Mouse (Mus musculus) left cerebral cortex, postnatal 36 days (tissue): ENCODE data around the gene Sys1. TPM values are rescaled to one million over a fixed set of nuclear protein-coding genes. Genes with fewer than 3 reads are reported as not detected.

ENCODE experiments used
- DNase-seq, 2 experiments: peaks; one replicate each; pipeline ENCODE4 v3.0.0; 2021 to 2022; ENCODE audit warnings: low spot score in 2 of 2, mixed read lengths in 1 of 2
- intact Hi-C: fragments of 180-260 bp; cut with DNase I; formaldehyde crosslinking; loops from one replicate; pipeline ENCODE4 v1.15.1; 2025
- total RNA-seq, 2 experiments: library from RNA; stranded (reverse); gene quantifications; 2 replicates each; pipeline ENCODE4 v1.2.3; 2021

The Sys1 gene
- total RNA-seq, 2 experiments from 2014 or later: 34.7 to 40.4 TPM

GRCm38 (mm10) chr2:164432541-164433191 lies 24.1 kb upstream of the Sys1 start:
- intact Hi-C loops: no loop called here
- no peak for DNase-seq

- no peak for DNase-seq
These were observed 23.4 kb upstream of the Sys1 start for GRCm38 (mm10) chr2:164433278-164433895.

DNA sequence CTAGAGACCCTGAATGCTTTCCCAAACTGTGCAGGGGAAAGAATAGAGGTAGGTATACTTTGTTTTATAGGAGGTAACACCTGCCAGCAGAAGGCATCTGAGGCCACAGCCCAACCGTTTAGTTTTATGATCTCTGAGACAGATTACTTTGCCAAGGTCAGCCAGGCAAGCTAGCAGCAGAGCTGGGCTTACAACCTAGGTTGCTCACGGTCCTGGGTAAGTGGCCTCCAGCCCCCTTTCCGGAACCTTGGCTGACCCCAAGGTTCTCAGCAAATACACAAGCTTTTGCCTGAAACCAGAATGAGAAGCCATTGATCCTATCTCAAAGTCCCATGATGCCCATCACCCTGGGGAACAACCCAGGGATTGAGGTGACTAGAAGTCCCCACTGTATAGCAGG lies 22.1 kb upstream of the Sys1 start:
- intact Hi-C loops: no loop called here

More at GRCm38 (mm10) chr2:164433278-164433895, 23.4 kb upstream of the Sys1 start:
- intact Hi-C loops: no loop called here

GRCm38 (mm10) chr2:164435216-164436090 lies 21.3 kb upstream of the Sys1 start:
- intact Hi-C loops: no loop called here
- no peak for DNase-seq

More for the DNA sequence above, 22.1 kb upstream of the Sys1 start:
- no peak for DNase-seq

- intact Hi-C loops: no loop called here
- no peak for DNase-seq
These were observed 20.4 kb upstream of the Sys1 start for GRCm38 (mm10) chr2:164436215-164436913.

- intact Hi-C loops: no loop called here
- no peak for DNase-seq
These were observed 19.8 kb upstream of the Sys1 start for GRCm38 (mm10) chr2:164436961-164437360.

DNA sequence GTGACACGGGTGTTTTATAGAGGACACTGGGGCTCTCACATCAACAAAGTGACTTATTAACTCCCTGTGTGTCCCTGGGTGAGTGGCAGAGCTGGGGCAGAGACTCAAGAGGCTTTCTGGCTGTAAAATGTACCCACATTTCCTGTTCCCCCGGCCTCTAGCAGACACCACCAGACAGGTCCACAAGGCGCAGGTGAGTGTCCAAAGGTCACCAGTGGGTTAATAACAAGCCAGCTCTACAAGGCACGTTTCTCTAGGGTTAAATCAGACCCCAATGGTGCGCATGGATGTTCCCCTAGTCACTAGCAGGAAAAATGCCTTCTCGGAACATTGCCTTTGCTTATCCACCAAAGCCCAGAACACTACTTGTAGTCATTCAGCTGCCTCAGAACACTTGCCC lies 19.1 kb upstream of the Sys1 start:
- no peak for DNase-seq
- intact Hi-C loops: no loop called here

GRCm38 (mm10) chr2:164438257-164438656 lies 18.5 kb upstream of the Sys1 start:
- no peak for DNase-seq
- intact Hi-C loops: no loop called here

- intact Hi-C loops: no loop called here
These were observed 17.8 kb upstream of the Sys1 start for GRCm38 (mm10) chr2:164439001-164439421.

DNA sequence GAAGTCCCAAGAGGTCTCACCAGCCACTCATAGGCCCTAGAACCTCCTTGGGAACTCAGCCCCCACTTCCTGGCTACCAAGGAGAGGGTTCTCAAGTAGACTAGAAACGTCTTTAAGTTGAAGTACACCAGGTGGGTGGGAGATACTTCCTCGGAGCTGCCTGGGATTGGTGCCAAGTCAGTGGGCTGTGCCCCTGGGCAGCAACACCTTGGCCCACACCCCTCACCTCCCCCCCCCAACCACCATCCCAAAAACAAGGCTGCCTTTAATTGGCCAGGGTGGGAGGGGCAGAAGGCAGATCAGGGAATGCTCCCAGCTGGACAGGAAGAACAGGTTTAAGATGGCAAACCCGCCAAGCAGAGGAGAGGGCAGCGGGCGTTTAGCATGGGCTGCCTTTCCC lies 16.4 kb upstream of the Sys1 start:
- no peak for DNase-seq
- intact Hi-C loops: no loop called here

More at GRCm38 (mm10) chr2:164439001-164439421, 17.8 kb upstream of the Sys1 start:
- peak; percentile 33 to 36 for DNase-seq

DNA sequence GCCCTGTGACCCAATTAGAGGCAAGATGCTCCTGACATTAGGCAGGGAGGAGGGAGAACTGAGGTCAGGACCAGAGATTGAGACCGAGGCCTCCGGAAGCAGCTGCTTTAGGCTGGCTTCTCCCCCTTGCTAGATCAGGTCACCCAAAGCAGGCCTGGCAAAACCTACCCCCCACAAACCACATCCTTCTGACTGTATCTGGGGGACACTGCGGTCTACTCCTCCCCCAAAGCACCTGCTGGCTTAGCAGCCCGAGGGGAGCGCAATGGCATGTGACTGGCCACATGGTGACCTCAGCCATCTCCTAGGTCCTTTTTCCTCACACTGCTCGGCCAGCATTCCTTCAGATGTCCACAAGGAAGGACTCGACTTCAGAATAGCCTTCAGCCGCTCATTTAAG lies 15.6 kb upstream of the Sys1 start:
- no peak for DNase-seq
- intact Hi-C loops: no loop called here

- no peak for DNase-seq
- intact Hi-C loops: no loop called here
These were observed 15.0 kb upstream of the Sys1 start for GRCm38 (mm10) chr2:164441731-164442130.

GRCm38 (mm10) chr2:164442315-164443050 lies 14.3 kb upstream of the Sys1 start:
- no peak for DNase-seq
- intact Hi-C loops: no loop called here

DNA sequence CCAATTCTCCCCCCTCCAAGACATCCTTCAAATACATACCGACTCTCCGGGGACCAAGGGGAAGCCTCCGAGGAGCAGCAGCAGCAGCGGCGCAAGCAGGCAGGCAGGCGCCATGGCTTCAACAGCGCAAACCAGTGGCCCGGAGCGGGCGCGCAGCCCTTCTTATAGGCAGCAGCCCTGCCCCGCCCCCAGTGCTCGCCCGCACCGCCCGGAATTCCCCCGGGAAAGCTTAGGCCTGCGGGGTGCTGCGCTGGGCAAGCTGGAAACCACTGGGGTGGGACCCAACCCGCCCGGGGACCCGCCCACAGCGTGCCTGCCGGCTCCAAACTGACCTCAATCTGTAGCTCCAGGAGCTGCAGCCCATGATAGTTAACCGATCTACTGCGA lies 13.7 kb upstream of the Sys1 start:
- DNase-seq: peak; percentile 65 to 73

DNA sequence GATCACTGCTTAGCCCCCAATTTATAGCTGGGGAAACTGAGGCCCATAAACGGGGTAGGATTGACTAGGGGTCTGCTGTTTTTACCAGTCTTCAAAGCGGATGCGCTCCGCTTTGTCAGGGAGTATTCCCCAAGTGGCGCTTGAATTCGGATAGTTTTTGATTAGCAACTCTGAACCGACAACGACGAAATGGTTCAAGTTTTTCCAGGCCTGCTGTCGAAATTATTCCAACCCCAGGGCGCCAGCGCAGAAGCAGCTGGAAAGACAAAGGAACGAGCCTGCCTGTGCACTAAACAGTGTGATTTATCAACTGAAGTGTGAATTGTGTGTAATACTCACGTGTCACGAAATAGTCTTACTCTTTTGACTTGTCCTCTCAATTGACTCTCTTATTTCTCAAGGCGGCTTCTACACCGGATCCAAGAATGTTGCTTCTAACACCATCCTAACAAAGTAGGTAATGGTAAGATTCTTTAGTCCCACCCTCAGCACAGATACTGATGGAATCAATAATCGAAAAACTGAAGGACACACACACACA lies 13.2 kb upstream of the Sys1 start, which contains the start of gene Sdc4:
TSS of gene Sdc4 (minus strand) at position 428 of the 541 bp plus-strand sequence.
- no peak for DNase-seq
- intact Hi-C loops: no loop called here

More for the DNA sequence above, 13.7 kb upstream of the Sys1 start:
- intact Hi-C loops: no loop called here

DNA sequence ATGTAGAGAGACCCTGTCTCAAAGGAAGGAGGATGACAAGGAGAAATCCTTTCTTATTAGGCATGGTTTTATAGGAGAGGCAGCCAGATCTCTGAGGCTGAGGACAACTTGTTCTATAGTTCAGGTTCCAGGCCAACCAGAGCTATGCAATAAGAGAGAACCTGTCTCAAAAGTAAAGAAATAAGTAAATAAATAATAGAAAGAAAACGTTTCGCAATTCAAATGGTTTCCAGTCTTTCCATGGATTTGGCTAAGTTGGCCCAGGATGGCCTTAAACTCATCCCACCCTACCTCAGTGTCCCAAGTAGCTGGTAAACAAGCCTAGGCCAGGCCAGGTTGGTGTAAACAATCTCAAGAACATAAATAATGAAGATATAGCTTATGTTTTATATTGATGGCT lies 12.1 kb upstream of the Sys1 start:
- intact Hi-C loops: no loop called here
- DNase-seq: no peak

DNA sequence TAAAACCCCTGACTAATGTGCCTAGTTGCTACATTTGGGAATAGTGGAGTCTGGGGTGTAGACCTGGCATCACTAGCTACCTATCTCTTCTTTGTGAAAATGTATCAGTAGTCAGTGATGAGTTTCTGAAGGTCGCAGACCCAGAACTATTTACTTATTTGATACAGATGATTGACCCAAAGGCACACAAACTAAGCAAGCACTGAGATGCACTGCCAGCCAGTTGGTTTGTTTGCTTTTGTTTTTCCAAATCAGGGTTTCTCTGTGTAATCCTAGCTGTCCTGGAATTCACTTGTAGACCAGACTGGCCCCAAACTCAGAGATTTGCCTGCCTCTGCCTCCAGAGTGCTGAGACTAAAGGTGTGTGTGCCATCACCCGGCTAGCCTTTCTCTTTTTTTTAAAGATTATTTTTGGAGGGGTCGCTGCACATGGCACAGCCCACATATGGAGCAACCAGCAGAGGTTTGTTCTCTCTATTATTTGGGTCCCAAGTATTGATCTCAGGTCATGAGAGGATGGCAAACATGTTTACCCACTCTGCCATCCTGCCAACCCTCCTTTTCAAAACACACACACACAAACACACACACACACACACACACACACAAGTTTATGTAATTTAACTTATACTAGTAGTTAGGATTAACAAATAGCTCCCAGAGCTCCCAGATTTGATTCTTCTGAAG lies 11.2 kb upstream of the Sys1 start:
- intact Hi-C loops: no loop called here
- no peak for DNase-seq

DNA sequence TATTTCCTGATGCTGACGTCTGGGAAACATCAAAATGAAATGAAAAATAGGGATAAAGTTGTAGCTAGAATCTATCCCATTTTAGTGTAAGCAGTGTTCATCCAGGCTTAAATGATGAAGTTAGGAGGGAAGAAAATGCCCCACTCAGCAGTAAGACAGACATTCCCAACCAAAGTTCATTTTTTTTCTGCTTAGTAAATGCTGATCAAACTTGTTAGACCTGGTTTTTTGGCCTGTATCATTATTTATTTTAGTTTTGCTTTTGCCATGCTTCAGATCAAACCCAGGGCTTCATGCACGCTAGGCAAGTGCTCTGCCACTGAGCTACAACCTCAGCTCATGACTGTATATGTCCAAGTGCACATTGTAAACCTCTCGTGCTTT lies 10.7 kb upstream of the Sys1 start:
- intact Hi-C loops: no loop called here
- no peak for DNase-seq
